Mouse (Mus musculus) liver, embryonic 11.5 days (tissue): Measurements from ENCODE around the gene Rhpn2. TPM values are rescaled to one million over a fixed set of nuclear protein-coding genes. Genes with fewer than 3 reads are reported as not detected.

Experiments
- ATAC-seq: fragments of 200-750 bp; cut with Nextera tagmentation; replicated peaks from 2 replicates; pipeline ENCODE4 v1.8.0; 2017; ENCODE audit warnings: moderate number of reproducible peaks, mild to moderate bottlenecking, moderate TSS enrichment, moderate library complexity; ENCODE audit not compliant: low FRiP score
- DNase-seq: peaks from one replicate; pipeline ENCODE4 v3.0.0-alpha.2; 2017; ENCODE audit warnings: low spot score
- H3K27ac ChIP-seq: fragments of 300-500 bp; sonication (generic); 2 replicates; pipeline ENCODE4 v1.5.1; 2014; ENCODE audit warnings: mild to moderate bottlenecking, low read depth, low read length, control low read depth
- H3K27me3 ChIP-seq: fragments of 300-500 bp; sonication (generic); replicated peaks from 2 replicates; pipeline ENCODE4 v1.6.1; 2014; ENCODE audit warnings: low read length, mixed read lengths; ENCODE audit not compliant: control insufficient read depth, insufficient read depth
- H3K36me3 ChIP-seq: fragments of 300-500 bp; sonication (generic); 2 replicates; pipeline ENCODE4 v1.6.1; 2014; ENCODE audit warnings: mild to moderate bottlenecking, low read length, moderate library complexity, mixed read lengths; ENCODE audit not compliant: control insufficient read depth, insufficient read depth
- H3K4me1 ChIP-seq: fragments of 300-500 bp; sonication (generic); replicated peaks from 2 replicates; pipeline ENCODE4 v1.6.1; 2014; ENCODE audit warnings: low read length, mixed read lengths; ENCODE audit not compliant: control insufficient read depth, insufficient read depth
- H3K4me2 ChIP-seq: fragments of 300-500 bp; sonication (generic); 2 replicates; pipeline ENCODE4 v1.6.1; 2014; ENCODE audit warnings: mild to moderate bottlenecking, control low read depth, moderate library complexity
- H3K4me3 ChIP-seq: fragments of 300-500 bp; sonication (generic); 2 replicates; pipeline ENCODE4 v1.5.1; 2014; ENCODE audit warnings: low read depth, low read length, control low read depth
- H3K9ac ChIP-seq: fragments of 300-500 bp; sonication (generic); 2 replicates; pipeline ENCODE4 v1.6.1; 2014; ENCODE audit warnings: low read depth, low read length, control low read depth
- H3K9me3 ChIP-seq: fragments of 300-500 bp; sonication (generic); 2 replicates; pipeline ENCODE4 v1.6.1; 2016; ENCODE audit warnings: low read length, inconsistent platforms, mixed read lengths; ENCODE audit not compliant: control insufficient read depth
- WGBS: fragments of 180-500 bp; shearing (Covaris S2); extraction: QIAGEN DNeasy Blood & Tissue Kit; methylation state at CpG from one replicate; pipeline ENCODE4 v1.1.7; 2014; 5-methylcytosine and 5-hydroxymethylcytosine counted together
- polyA plus RNA-seq: library from polyadenylated mRNA; unstranded; fragments of >200 nt; fragmentation: Nextera tagmentation; extraction: Ambion mirVana; gene quantifications from 2 replicates; pipeline ENCODE4 v1.2.1, GENCODE M21; 2014

The Rhpn2 gene
- polyA plus RNA-seq, 1 experiment from 2014 or later: 6.1 TPM

- Histone ChIP-seq H3K4me3 (no peak overlapping the region), H3K4me1 (no peaks in the 10 kb centered on the region), H3K36me3 (peaks cover 30% of the 10 kb centered on the region), H3K27me3 (no peaks in the 10 kb centered on the region), H3K9ac (no peak overlapping the region), H3K27ac (no peak overlapping the region), H3K4me2 (no peak overlapping the region), H3K9me3 (no peaks in the 10 kb centered on the region)
- DNase-seq (no peak), ATAC-seq (no peak)
- WGBS: 90% methylated on average over 10 of the region's 10 CpGs
Measured at GRCm38 (mm10) chr7:35423071-35423470, 89.1 kb downstream of the Rhpn2 start.

- DNase-seq (no peak), ATAC-seq (no peak)
- Histone ChIP-seq H3K9ac (no peak overlapping the region), H3K4me2 (no peak overlapping the region), H3K4me1 (no peaks in the 10 kb centered on the region), H3K9me3 (no peaks in the 10 kb centered on the region), H3K36me3 (peaks cover 24% of the 10 kb centered on the region), H3K4me3 (no peak overlapping the region), H3K27ac (no peak overlapping the region), H3K27me3 (no peaks in the 10 kb centered on the region)
- WGBS: 91% methylated on average over 10 of the region's 10 CpGs
Measured at GRCm38 (mm10) chr7:35428146-35428545, 94.2 kb downstream of the Rhpn2 start.

GRCm38 (mm10) chr7:35435266-35435665 is 101.3 kb downstream of the Rhpn2 start:
- ATAC-seq (no peak), DNase-seq (no peak)
- Histone ChIP-seq H3K4me3 (no peak overlapping the region), H3K9me3 (no peaks in the 10 kb centered on the region), H3K9ac (no peak overlapping the region), H3K27me3 (no peaks in the 10 kb centered on the region), H3K27ac (no peak overlapping the region), H3K4me2 (no peak overlapping the region), H3K36me3 (peaks cover 29% of the 10 kb centered on the region), H3K4me1 (no peaks in the 10 kb centered on the region)
- 81% methylated on average over 9 of the region's 9 CpGs for WGBS

Other genes with a start within 250 kb of the Rhpn2 start
- gene Cebpa, start 214.9 kb upstream of the Rhpn2 start, polyA plus RNA-seq: 6.9 and 8.2 TPM in 2 replicates
- gene Slc7a10, start 147.8 kb upstream of the Rhpn2 start, polyA plus RNA-seq: 0.60 and 1.9 TPM in 2 replicates
- gene Lrp3, start 118.7 kb upstream of the Rhpn2 start, polyA plus RNA-seq: 2.6 and 3.9 TPM in 2 replicates
- 15.3 and 16.1 TPM in 2 replicates for gene Gpatch1, start 15.7 kb upstream of the Rhpn2 start, polyA plus RNA-seq
- 40.0 and 43.6 TPM in 2 replicates for gene Faap24, start 62.7 kb downstream of the Rhpn2 start, polyA plus RNA-seq
- gene Cep89, start 62.9 kb downstream of the Rhpn2 start, polyA plus RNA-seq: 33.4 and 33.7 TPM in 2 replicates
- 2.6 and 3.6 TPM in 2 replicates for gene Slc7a9, start 114.6 kb downstream of the Rhpn2 start, polyA plus RNA-seq
- gene Tdrd12, start 203.6 kb downstream of the Rhpn2 start, polyA plus RNA-seq: 0.22 and 0.29 TPM in 2 replicates
- gene Nudt19, start 222.1 kb downstream of the Rhpn2 start, polyA plus RNA-seq: 125 and 144 TPM in 2 replicates